22 mouse cellular contexts compared by ENCODE assay signal in genomic region chr12:37682455-37683110, GRCm38 (mm10).
DNase-seq lines count a peak whose midpoint lies in the region; ATAC-seq and TF ChIP-seq lines count a peak whose summit lies in the region.
"Had no signal": no experiment of that assay in that cellular context is flagged by ENCODE, and none has a peak within 500 bp of the region (broad histone marks: within the 10 kb centered on the region; RNA-seq: fewer than 3 reads in every experiment).

No protein-coding gene starts in this region.

- no peak overlapping the region for H3K9ac ChIP-seq in forebrain, embryonic 14.5 days (ENCODE audit: low read length)
- no peak overlapping the region for H3K9ac ChIP-seq in forebrain, embryonic 11.5 days (ENCODE audit: low read length)
- H3K9ac ChIP-seq in midbrain, embryonic 13.5 days (replicated peaks) = no peak overlapping the region
- no peak overlapping the region for H3K9ac ChIP-seq in midbrain, embryonic 16.5 days (ENCODE audit: low read depth, low read length)
- H3K9ac ChIP-seq in forebrain, embryonic 15.5 days (replicated peaks) = no peak overlapping the region
- H3K9ac ChIP-seq: embryonic facial prominence, embryonic 12.5 days; hindbrain, embryonic 15.5 days had no signal

- H3K4me2 ChIP-seq in forebrain, embryonic 14.5 days (ENCODE audit: low read length) = no peak overlapping the region
- H3K4me2 ChIP-seq in forebrain, embryonic 11.5 days (ENCODE audit: low read depth, low read length, severe bottlenecking) = no peak overlapping the region
- H3K4me2 ChIP-seq in midbrain, embryonic 13.5 days (replicated peaks) = no peak overlapping the region
- no peak overlapping the region for H3K4me2 ChIP-seq in midbrain, embryonic 16.5 days (ENCODE audit: low read length)
- H3K4me2 ChIP-seq in forebrain, embryonic 15.5 days (replicated peaks) = no peak overlapping the region
- H3K4me2 ChIP-seq: embryonic facial prominence, embryonic 12.5 days; hindbrain, embryonic 15.5 days had no signal

- no peak overlapping the region for H3K4me3 ChIP-seq in forebrain, embryonic 14.5 days (ENCODE audit: low read depth, low read length)
- no peak overlapping the region for H3K4me3 ChIP-seq in forebrain, embryonic 11.5 days (ENCODE audit: low read depth, low read length)
- no peak overlapping the region for H3K4me3 ChIP-seq in midbrain, embryonic 13.5 days (replicated peaks)
- H3K4me3 ChIP-seq in midbrain, embryonic 16.5 days (ENCODE audit: low read depth, low read length) = no peak overlapping the region
- no peak overlapping the region for H3K4me3 ChIP-seq in forebrain, embryonic 15.5 days
- H3K4me3 ChIP-seq: embryonic facial prominence, embryonic 12.5 days; heart, embryonic 10.5 days; hindbrain, embryonic 15.5 days had no signal

- no peak for TF ChIP-seq CTCF in brain, embryonic 14.5 days (IDR thresholded peaks at IDR 0.05; ENCODE audit: borderline replicate concordance, extremely low read depth, insufficient read depth, insufficient read length)

- no peaks in the 10 kb centered on the region for H3K9me3 ChIP-seq in forebrain, embryonic 14.5 days (replicated peaks; ENCODE audit: control insufficient read depth, low read length)
- no peaks in the 10 kb centered on the region for H3K9me3 ChIP-seq in forebrain, embryonic 11.5 days (ENCODE audit: control insufficient read depth, low read length)
- H3K9me3 ChIP-seq in midbrain, embryonic 13.5 days = no peaks in the 10 kb centered on the region
- H3K9me3 ChIP-seq in midbrain, embryonic 16.5 days (replicated peaks; ENCODE audit: control insufficient read depth, low read length, poor library complexity, severe bottlenecking) = no peaks in the 10 kb centered on the region
- no peaks in the 10 kb centered on the region for H3K9me3 ChIP-seq in forebrain, embryonic 15.5 days
- H3K9me3 ChIP-seq: embryonic facial prominence, embryonic 12.5 days; heart, embryonic 10.5 days; hindbrain, embryonic 15.5 days had no signal

- no peaks in the 10 kb centered on the region for H3K36me3 ChIP-seq in forebrain, embryonic 14.5 days (ENCODE audit: control insufficient read depth, insufficient read depth, low read length)
- H3K36me3 ChIP-seq in forebrain, embryonic 11.5 days (ENCODE audit: control insufficient read depth, insufficient read depth, low read length) = no peaks in the 10 kb centered on the region
- no peaks in the 10 kb centered on the region for H3K36me3 ChIP-seq in midbrain, embryonic 13.5 days
- no peaks in the 10 kb centered on the region for H3K36me3 ChIP-seq in midbrain, embryonic 16.5 days (ENCODE audit: control insufficient read depth, insufficient read depth, low read length)
- no peaks in the 10 kb centered on the region for H3K36me3 ChIP-seq in forebrain, embryonic 15.5 days
- H3K36me3 ChIP-seq: embryonic facial prominence, embryonic 12.5 days; heart, embryonic 10.5 days; hindbrain, embryonic 15.5 days had no signal

- TF ChIP-seq POLR2A in brain, embryonic 14.5 days (IDR thresholded peaks at IDR 0.05; ENCODE audit: borderline replicate concordance, extremely low read depth, insufficient read depth, insufficient read length, poor library complexity, severe bottlenecking) = no peak

- no peak overlapping the region for H3K27ac ChIP-seq in forebrain, embryonic 14.5 days (ENCODE audit: low read depth, low read length)
- no peak overlapping the region for H3K27ac ChIP-seq in forebrain, embryonic 11.5 days (ENCODE audit: low read depth, low read length)
- H3K27ac ChIP-seq in midbrain, embryonic 13.5 days = no peak overlapping the region
- no peak overlapping the region for H3K27ac ChIP-seq in midbrain, embryonic 16.5 days (ENCODE audit: low read length)
- no peak overlapping the region for H3K27ac ChIP-seq in forebrain, embryonic 15.5 days (replicated peaks)
- H3K27ac ChIP-seq: embryonic facial prominence, embryonic 12.5 days; heart, embryonic 10.5 days; hindbrain, embryonic 15.5 days had no signal

- peak; percentile 75 for DNase-seq in forebrain, embryonic 14.5 days (ENCODE audit: low spot score)
- DNase-seq in forebrain, embryonic 11.5 days (ENCODE audit: low spot score) = no peak
- peak; percentile 82 for DNase-seq in brain, embryonic 14.5 days (ENCODE audit: low read depth)
- DNase-seq in kidney, adult 8-10 months = no peak
- DNase-seq: adrenal gland, adult 8-10 months; adrenal gland, postnatal 36 days; cerebellum, adult 11 months; cerebellum, adult 8-10 months; cerebellum, postnatal 14 days; embryo, embryonic 11 days; gastrocnemius, postnatal 10 days; heart, adult 18-20 months; heart, postnatal 10 days; heart, postnatal 4 days had no signal

- 0 out of 2 replicates have a peak, but pooled peaks cover 3% of the 10 kb centered on the region for H3K4me1 ChIP-seq in forebrain, embryonic 14.5 days (ENCODE audit: control insufficient read depth, insufficient read depth, low read length)
- no peaks in the 10 kb centered on the region for H3K4me1 ChIP-seq in forebrain, embryonic 11.5 days (replicated peaks; ENCODE audit: control insufficient read depth, insufficient read depth, low read length)
- 0 out of 2 replicates have a peak, but pooled peaks cover 6% of the 10 kb centered on the region for H3K4me1 ChIP-seq in midbrain, embryonic 13.5 days (replicated peaks)
- no peaks in the 10 kb centered on the region for H3K4me1 ChIP-seq in midbrain, embryonic 16.5 days (ENCODE audit: control insufficient read depth, insufficient read depth, low read length)
- H3K4me1 ChIP-seq in forebrain, embryonic 15.5 days = no peaks in the 10 kb centered on the region
- H3K4me1 ChIP-seq: embryonic facial prominence, embryonic 12.5 days; heart, embryonic 10.5 days; hindbrain, embryonic 15.5 days had no signal

- no peaks in the 10 kb centered on the region for H3K27me3 ChIP-seq in forebrain, embryonic 14.5 days (replicated peaks; ENCODE audit: control insufficient read depth, insufficient read depth, low read length)
- no peaks in the 10 kb centered on the region for H3K27me3 ChIP-seq in forebrain, embryonic 11.5 days (ENCODE audit: control insufficient read depth, insufficient read depth, low read length)
- H3K27me3 ChIP-seq in midbrain, embryonic 13.5 days = no peaks in the 10 kb centered on the region
- H3K27me3 ChIP-seq in midbrain, embryonic 16.5 days (ENCODE audit: control insufficient read depth, insufficient read depth, low read depth, low read length) = no peaks in the 10 kb centered on the region
- H3K27me3 ChIP-seq in forebrain, embryonic 15.5 days = no peaks in the 10 kb centered on the region
- H3K27me3 ChIP-seq: embryonic facial prominence, embryonic 12.5 days; hindbrain, embryonic 15.5 days had no signal

- ATAC-seq in forebrain, embryonic 14.5 days = peak; percentile 88
- no peak for ATAC-seq in forebrain, embryonic 11.5 days (replicated peaks; ENCODE audit: low FRiP score)
- ATAC-seq in midbrain, embryonic 13.5 days = peak; percentile 67; the same call in 1 of the 2 replicates
- no peak for ATAC-seq in midbrain, embryonic 16.5 days
- ATAC-seq in forebrain, embryonic 15.5 days (replicated peaks) = peak; percentile 81
- ATAC-seq: inflammation-experienced regulatory T-cells, adult 6 months; intestine, postnatal 0 days had no signal

Comparison
In these comparisons a context has a peak if more than half of its experiments do, and no peak if none do; other contexts are left out.
1. ATAC-seq: peak in forebrain, embryonic 14.5 days (single experiment), midbrain, embryonic 13.5 days (single experiment) and forebrain, embryonic 15.5 days (single experiment); none in forebrain, embryonic 11.5 days (single experiment) and midbrain, embryonic 16.5 days (single experiment).
2. DNase-seq: peak in forebrain, embryonic 14.5 days (single experiment) and brain, embryonic 14.5 days (single experiment); none in forebrain, embryonic 11.5 days (single experiment) and kidney, adult 8-10 months (0 of 2).